Mouse (Mus musculus) embryonic facial prominence, embryonic 14.5 days (tissue): ENCODE results near the gene Tnnt3. TPM values are rescaled to one million over a fixed set of nuclear protein-coding genes. Genes with fewer than 3 reads are reported as not detected.
A peak's percentile ranks its signal among the peaks of the same experiment; 100 is the strongest.

Source experiments
- ATAC-seq: fragments of 200-750 bp; cut with Nextera tagmentation; 2 replicates; pipeline ENCODE4 v1.8.0; 2017; ENCODE audit warnings: low read depth, moderate number of reproducible peaks, moderate TSS enrichment
- DNase-seq: peaks from one replicate; pipeline ENCODE4 v3.0.0-alpha.2; 2015; ENCODE audit warnings: low spot score
- H3K27ac ChIP-seq: fragments of 300-500 bp; sonication (generic); replicated peaks from 2 replicates; pipeline ENCODE4 v1.5.1; 2014; ENCODE audit warnings: low read depth, mild to moderate bottlenecking, low read length, moderate library complexity
- H3K27me3 ChIP-seq: fragments of 300-500 bp; sonication (generic); replicated peaks from 2 replicates; pipeline ENCODE4 v1.6.1; 2014; ENCODE audit warnings: low read length; ENCODE audit not compliant: control insufficient read depth, insufficient read depth
- H3K36me3 ChIP-seq: fragments of 300-500 bp; sonication (generic); 2 replicates; pipeline ENCODE4 v1.6.1; 2014; ENCODE audit warnings: low read length, mixed read lengths; ENCODE audit not compliant: control insufficient read depth, insufficient read depth
- H3K4me1 ChIP-seq: fragments of 300-500 bp; sonication (generic); 2 replicates; pipeline ENCODE4 v1.6.1; 2014; ENCODE audit warnings: antibody characterized with exemption, low read length; ENCODE audit not compliant: control insufficient read depth, insufficient read depth
- H3K4me2 ChIP-seq: fragments of 300-500 bp; sonication (generic); 2 replicates; pipeline ENCODE4 v1.6.1; 2014; ENCODE audit warnings: low read depth, mild to moderate bottlenecking, low read length, moderate library complexity, mixed read lengths
- H3K4me3 ChIP-seq: fragments of 300-500 bp; sonication (generic); 2 replicates; pipeline ENCODE4 v1.5.1; 2014; ENCODE audit warnings: low read depth, mild to moderate bottlenecking, low read length
- H3K9ac ChIP-seq: fragments of 300-500 bp; sonication (generic); 2 replicates; pipeline ENCODE4 v1.6.1; 2014; ENCODE audit warnings: low read depth, mild to moderate bottlenecking, low read length, moderate library complexity, mixed read lengths
- H3K9me3 ChIP-seq: fragments of 300-500 bp; sonication (generic); 2 replicates; pipeline ENCODE4 v1.6.1; 2016; ENCODE audit warnings: low read length; ENCODE audit not compliant: control insufficient read depth
- WGBS: fragments of 180-500 bp; shearing (Covaris S2); extraction: QIAGEN DNeasy Blood & Tissue Kit; methylation state at CpG from one replicate; pipeline ENCODE4 v1.1.7; 2014; 5-methylcytosine and 5-hydroxymethylcytosine counted together
- polyA plus RNA-seq: library from polyadenylated mRNA; unstranded; fragments of >200 nt; fragmentation: Nextera tagmentation; extraction: Ambion mirVana; gene quantifications from 2 replicates; pipeline ENCODE4 v1.2.1, GENCODE M21; 2014

Gene Tnnt3
- polyA plus RNA-seq, 1 experiment from 2014 or later: 643 TPM

DNA sequence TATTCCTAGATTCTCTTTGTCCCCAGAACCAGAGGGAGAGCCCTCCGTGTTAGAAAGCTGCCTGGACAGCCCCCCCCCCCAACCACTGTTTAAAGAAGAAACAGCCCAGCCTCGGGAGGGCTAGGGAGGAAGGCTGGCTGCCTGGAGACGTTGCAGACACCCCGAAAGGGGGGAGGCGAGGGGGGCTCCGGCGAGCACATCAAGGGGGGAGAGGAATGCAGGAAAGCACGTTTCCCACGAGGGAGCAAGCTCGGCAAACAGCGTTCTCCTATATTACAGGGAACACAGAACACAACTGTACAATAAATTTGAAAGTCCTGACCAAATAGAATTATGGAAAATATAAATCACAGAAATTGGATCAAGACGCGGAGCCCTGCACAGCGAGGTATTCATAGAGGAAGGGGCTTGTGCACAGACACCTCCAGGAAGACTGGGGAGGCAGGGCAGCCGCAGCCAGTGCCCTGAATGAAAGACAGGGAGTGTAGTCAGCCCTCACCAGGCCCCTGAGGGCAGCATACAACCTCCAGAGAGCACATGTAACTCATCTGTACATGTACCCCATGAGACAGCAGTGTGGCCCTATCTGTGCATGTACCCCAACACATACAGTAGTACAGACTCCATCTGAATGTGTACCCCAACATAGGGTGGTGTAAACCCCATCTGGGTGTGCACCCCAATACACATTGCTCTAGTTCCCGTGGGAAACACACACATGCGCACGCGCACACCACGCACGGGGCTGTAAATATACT is 17.8 kb downstream of the Tnnt3 start:
- no peaks in the 10 kb centered on the region for H3K9me3 ChIP-seq
- ATAC-seq (peak; percentile 88), DNase-seq (peak; percentile 94)
- no peak overlapping the region for H3K4me3 ChIP-seq
- no peaks in the 10 kb centered on the region for H3K27me3 ChIP-seq
- H3K36me3 ChIP-seq: no peaks in the 10 kb centered on the region
- peaks cover 24% of the 10 kb centered on the region for H3K4me1 ChIP-seq
- peak overlapping the region; percentile 37 for H3K4me2 ChIP-seq
- H3K27ac ChIP-seq: peak overlapping the region; percentile 95
- peak overlapping the region; percentile 32 for H3K9ac ChIP-seq
- WGBS: 23% methylated on average over 21 of the region's 21 CpGs

DNA sequence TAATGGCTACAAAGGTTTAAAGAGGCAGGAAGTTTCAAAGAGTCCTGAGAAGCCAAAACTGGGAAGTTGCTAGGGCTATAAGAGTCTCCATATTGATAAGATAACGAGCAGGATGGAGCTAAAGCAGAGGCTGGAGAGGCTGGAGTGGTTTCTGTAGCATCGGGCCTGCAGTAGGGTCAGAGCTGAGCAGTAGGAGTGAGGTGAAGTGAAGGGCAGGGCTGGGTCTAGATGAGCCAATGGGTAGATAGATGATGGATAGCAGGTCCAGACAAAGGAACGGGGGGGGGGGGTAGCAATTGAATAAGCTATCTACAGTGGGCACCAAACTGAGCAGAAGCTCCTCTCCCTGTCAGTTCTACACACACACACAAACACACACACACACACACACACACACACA is 18.9 kb downstream of the Tnnt3 start:
- DNase-seq (no peak), ATAC-seq (no peak)
- WGBS: 84% methylated on average over 3 of the region's 3 CpGs
- no peaks in the 10 kb centered on the region for H3K36me3 ChIP-seq
- H3K4me2 ChIP-seq: no peak overlapping the region
- H3K9ac ChIP-seq: no peak overlapping the region
- no peaks in the 10 kb centered on the region for H3K27me3 ChIP-seq
- H3K27ac ChIP-seq: peak overlapping the region; percentile 95
- H3K4me1 ChIP-seq: peaks cover 25% of the 10 kb centered on the region
- no peaks in the 10 kb centered on the region for H3K9me3 ChIP-seq
- no peak overlapping the region for H3K4me3 ChIP-seq

DNA sequence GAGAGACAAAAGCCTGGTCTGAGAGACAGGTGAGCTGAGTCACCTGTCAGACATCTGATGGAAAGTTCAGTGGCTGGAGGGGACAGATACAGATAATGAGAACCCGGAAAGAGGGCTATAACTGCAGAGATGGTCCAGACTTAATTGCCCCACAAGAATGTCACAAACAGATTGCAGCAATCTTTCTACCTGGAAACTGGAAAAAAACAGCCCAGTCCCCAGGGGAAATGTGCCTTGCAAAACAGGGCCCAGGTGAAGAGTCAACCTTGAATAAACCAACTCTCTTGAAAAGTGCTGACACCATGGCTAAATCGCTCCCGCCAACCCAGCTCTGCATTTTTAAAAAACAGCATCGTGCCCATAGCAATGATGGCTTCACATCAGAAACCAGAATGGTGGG is 21.7 kb downstream of the Tnnt3 start:
- Histone ChIP-seq H3K4me1 (peaks cover 43% of the 10 kb centered on the region), H3K27me3 (no peaks in the 10 kb centered on the region), H3K36me3 (no peaks in the 10 kb centered on the region), H3K9me3 (no peaks in the 10 kb centered on the region), H3K9ac (no peak overlapping the region), H3K27ac (peak overlapping the region; percentile 23; the same call in 1 of the 2 replicates), H3K4me2 (no peak overlapping the region), H3K4me3 (no peak overlapping the region)
- DNase-seq: no peak
- no peak for ATAC-seq
- WGBS: 81% methylated on average over 4 of the region's 4 CpGs

DNA sequence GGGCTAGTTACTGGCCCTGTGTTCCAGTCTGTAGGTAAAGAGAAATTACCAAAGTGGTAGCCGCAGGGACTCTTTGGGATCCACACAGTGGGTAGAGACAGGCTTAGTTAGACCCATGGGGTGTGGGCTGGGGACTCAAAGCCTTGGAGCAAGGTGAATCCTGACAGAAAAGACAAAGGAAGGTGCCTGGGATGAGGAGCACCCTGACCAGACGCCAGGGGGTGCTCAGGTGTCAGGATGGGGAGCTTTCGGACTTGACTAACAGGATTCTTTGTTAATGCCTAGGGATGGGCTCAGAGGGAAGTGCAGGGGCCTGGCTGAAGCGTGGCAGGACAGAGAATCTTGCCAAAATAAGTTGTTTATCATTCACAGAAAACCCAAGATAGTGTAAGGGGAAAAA is 23.7 kb downstream of the Tnnt3 start:
- Histone ChIP-seq H3K36me3 (no peaks in the 10 kb centered on the region), H3K27me3 (no peaks in the 10 kb centered on the region), H3K4me1 (peaks cover 45% of the 10 kb centered on the region), H3K9ac (0 out of 2 replicates have a peak overlapping the region, but pooled peaks have one; percentile 20), H3K27ac (peak overlapping the region; percentile 90), H3K4me2 (no peak overlapping the region), H3K4me3 (no peak overlapping the region), H3K9me3 (no peaks in the 10 kb centered on the region)
- ATAC-seq: peak; percentile 64; the same call in 1 of the 2 replicates
- 21% methylated on average over 4 of the region's 4 CpGs for WGBS
- no peak for DNase-seq

DNA sequence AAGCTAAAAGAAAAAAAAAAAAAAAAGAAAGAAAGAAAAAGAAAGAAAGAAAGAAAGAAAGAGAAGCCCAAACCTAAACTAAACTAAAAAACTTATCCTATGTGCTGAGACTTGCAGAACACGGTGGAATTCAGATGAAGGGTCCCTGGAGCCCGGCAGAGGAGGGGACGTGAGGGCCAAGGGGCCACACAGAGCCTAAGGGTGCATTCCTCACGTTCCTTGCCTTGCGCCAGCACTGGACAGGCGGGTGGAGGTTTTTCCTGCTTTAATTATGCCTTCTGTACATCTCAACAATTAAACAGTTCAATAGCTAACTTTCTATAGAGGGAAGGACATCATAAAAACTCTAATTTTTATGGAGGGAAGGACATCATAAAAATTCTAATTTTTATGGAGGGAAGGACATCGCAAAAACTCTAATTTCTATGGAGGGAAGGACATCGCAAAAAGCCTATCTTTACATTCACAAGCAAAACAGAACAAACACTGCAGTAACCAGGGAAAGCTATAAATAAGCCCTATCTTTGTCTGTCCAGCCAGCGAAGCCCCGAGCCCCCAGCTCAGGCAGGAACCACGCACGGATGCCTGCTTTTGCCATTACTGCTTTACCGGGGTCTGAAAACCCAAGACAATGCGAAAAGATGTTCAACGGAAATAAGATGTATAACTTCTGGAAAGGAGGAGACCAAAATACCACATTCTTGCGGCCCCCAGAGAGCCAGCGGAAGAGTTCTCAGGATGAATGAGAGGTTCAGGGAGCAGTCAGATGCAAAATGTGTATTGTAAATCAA is 24.8 kb downstream of the Tnnt3 start:
- Histone ChIP-seq H3K27me3 (no peaks in the 10 kb centered on the region), H3K27ac (peak overlapping the region; percentile 90), H3K36me3 (no peaks in the 10 kb centered on the region), H3K4me1 (peaks cover 53% of the 10 kb centered on the region), H3K4me3 (no peak overlapping the region), H3K4me2 (no peak overlapping the region), H3K9ac (peak overlapping the region; percentile 21; the same call in 1 of the 2 replicates), H3K9me3 (no peaks in the 10 kb centered on the region)
- no peak for ATAC-seq
- no peak for DNase-seq
- 22% methylated on average over 17 of the region's 17 CpGs for WGBS

DNA sequence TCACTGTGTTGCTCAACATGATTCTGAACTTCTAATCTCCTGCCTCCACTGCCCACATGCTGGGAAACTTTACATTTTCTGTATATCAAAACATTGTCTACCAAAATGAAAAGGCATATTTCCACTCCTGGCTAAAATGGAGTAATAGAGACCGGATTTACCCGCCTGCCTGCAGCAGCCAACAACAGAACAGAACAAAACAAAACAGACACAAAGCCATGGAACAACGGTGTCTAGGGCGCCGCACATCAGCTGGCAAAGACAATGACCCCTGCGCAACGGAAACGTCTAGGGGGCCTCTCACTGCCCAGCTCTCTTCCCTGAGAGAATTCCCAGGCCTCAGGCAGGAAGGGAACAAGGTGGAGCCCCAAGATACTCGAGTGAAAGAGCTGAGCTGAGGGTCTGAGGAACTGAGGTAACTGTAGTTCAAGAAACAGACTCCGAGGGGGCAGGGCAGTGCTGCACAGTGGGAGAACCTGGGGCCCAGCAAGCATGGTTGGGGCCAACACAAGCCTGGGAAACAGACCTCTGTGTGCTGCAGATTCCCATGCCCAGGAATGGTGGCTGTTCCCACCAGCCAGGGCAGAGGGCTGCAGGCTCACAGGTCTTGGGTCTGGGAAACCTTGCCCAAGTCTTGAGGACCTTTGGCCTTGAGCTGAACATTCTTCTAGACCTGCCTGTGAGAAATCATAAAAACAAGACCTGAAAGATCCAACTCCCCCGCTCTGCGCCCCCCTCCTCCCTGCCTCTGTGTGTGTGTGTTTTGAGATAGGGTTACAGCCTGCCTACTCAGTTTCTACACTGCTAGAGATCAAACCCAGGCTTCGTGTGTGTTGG is 26.9 kb downstream of the Tnnt3 start:
- Histone ChIP-seq H3K9ac (0 out of 2 replicates have a peak overlapping the region, but pooled peaks have one; percentile 31), H3K36me3 (no peaks in the 10 kb centered on the region), H3K4me3 (no peak overlapping the region), H3K9me3 (no peaks in the 10 kb centered on the region), H3K27ac (peak overlapping the region; percentile 90), H3K4me1 (peaks cover 65% of the 10 kb centered on the region), H3K4me2 (no peak overlapping the region), H3K27me3 (no peaks in the 10 kb centered on the region)
- peak; percentile 60 for DNase-seq
- ATAC-seq: peak; percentile 54; the same call in 1 of the 2 replicates
- WGBS: 29% methylated on average over 13 of the region's 13 CpGs

DNA sequence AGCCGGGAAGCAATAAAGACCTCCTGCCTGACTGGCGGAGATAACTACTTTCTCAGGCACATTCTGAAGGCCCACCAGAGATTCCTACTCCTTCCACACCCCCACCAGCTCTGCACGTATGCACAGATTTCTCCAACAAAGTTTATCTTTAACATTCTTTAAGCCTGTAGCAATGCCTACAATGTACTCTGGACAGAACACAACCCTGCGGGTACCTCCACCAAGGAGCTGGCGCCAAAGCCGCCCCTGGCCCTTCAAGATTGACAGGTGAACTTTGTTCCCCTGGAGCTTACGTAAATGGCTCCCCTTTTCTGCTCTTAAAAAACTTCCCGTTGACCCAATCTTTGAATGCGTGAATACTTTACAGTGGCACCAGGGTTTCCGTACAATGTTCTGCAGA is 30.7 kb downstream of the Tnnt3 start:
- Histone ChIP-seq H3K4me3 (no peak overlapping the region), H3K9me3 (no peaks in the 10 kb centered on the region), H3K27me3 (no peaks in the 10 kb centered on the region), H3K36me3 (no peaks in the 10 kb centered on the region), H3K9ac (peak overlapping the region; percentile 42), H3K4me1 (peaks cover 64% of the 10 kb centered on the region), H3K4me2 (no peak overlapping the region), H3K27ac (peak overlapping the region; percentile 87)
- ATAC-seq: no peak
- 61% methylated on average over 10 of the region's 10 CpGs for WGBS
- no peak for DNase-seq

DNA sequence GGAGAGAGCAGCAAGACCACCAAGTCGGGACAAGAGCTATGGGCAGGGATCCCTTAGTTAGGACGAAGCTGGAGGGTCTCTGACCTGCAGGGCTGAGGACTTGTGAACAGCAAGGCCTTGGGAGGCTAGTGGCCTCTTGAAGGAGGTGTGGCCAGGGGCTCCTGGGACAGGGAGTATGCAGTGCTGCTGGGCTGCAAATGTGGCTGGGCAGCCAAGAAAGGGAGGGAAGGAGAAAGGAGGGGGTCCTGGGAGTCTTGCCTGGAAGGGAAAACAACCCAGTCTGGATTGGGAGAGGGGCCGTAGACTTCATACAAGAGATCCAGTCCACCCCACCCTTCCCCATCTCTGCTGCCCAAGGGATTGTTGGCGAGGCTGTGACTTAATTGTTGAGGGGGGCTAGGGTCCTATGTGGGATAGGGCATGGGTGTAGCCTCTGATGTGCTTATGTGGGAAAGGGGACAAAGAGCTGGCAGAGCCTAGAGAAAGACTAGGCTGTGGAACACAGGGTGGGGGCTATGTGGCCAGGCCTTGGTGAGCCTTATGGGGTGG is 33.4 kb downstream of the Tnnt3 start:
- DNase-seq (no peak), ATAC-seq (no peak)
- Histone ChIP-seq H3K27ac (peak overlapping the region; percentile 96), H3K4me2 (peak overlapping the region; percentile 79; the same call in 1 of the 2 replicates), H3K4me3 (no peak overlapping the region), H3K9me3 (no peaks in the 10 kb centered on the region), H3K9ac (peak overlapping the region; percentile 90), H3K36me3 (0 out of 2 replicates have a peak, but pooled peaks cover 5% of the 10 kb centered on the region), H3K4me1 (peaks cover 49% of the 10 kb centered on the region), H3K27me3 (no peaks in the 10 kb centered on the region)
- WGBS: 77% methylated on average over 4 of the region's 4 CpGs
